In the genomic region with DNA sequence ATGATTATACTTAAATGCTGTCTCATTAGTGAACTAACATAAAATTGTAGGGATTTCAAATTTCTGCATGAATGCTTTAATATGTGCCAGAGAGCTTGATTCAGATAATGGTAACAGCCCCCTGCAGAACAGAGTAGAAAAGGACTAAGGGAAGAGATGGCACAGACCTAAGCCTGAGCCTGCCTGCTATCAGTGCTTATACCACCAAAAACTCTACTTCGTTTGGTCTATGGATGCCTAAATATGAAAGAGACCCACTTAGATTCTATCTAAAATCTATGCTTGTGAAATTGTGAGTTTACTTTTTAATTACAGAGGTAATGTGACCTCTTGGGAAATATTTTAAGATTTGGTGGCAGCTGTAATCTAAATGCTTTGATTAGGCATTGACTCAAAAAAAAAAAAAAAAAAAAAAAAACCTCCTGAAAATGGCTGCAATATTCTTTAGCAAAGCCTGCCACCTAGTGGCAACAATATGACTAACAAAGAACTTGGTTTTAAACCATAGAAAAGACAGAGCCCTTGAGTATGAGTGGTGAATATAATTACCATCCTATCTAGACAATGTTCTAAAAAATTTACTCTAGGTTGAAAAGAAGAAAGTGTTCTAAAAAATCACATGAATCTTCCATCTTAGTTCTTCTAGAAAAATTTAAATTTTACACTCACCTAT, we compare ENCODE assay signal across 9 mouse cellular contexts.
A peak's percentile ranks its signal among the peaks of the same experiment; 100 is the strongest.
DNase-seq lines count a peak whose midpoint lies in the region; ATAC-seq lines count a peak whose summit lies in the region.
"Had no signal": no experiment of that assay in that cellular context is flagged by ENCODE, and none has a peak within 500 bp of the region (broad histone marks: within the 10 kb centered on the region; RNA-seq: fewer than 3 reads in every experiment).

No protein-coding gene starts in this region.

- 74% methylated on average over 1 of the region's 1 CpGs for WGBS in heart, embryonic 10.5 days

- no peaks in the 10 kb centered on the region for H3K9me3 ChIP-seq in heart, embryonic 10.5 days
- H3K9me3 ChIP-seq: neural tube, embryonic 12.5 days had no signal

- no peak overlapping the region for H3K27ac ChIP-seq in heart, embryonic 10.5 days
- H3K27ac ChIP-seq: neural tube, embryonic 12.5 days had no signal

- H3K4me1 ChIP-seq in heart, embryonic 10.5 days: no peaks in the 10 kb centered on the region
- H3K4me1 ChIP-seq: neural tube, embryonic 12.5 days had no signal

- no peaks in the 10 kb centered on the region for H3K27me3 ChIP-seq in heart, embryonic 10.5 days (ENCODE audit: insufficient read depth, poor library complexity, severe bottlenecking)
- H3K27me3 ChIP-seq: neural tube, embryonic 12.5 days had no signal

- H3K36me3 ChIP-seq in heart, embryonic 10.5 days: no peaks in the 10 kb centered on the region
- H3K36me3 ChIP-seq: neural tube, embryonic 12.5 days had no signal

- peak; percentile 74 for ATAC-seq in megakaryocyte progenitor cell, adult 5-6 weeks (replicated peaks; ENCODE audit: poor library complexity)
- ATAC-seq in erythroblast, adult 5-6 weeks (replicated peaks; ENCODE audit: low FRiP score, poor library complexity, severe bottlenecking): no peak

- peak; percentile 10 to 56 for DNase-seq in heart, adult 18-20 months
- no peak for DNase-seq in heart, embryonic 10.5 days (ENCODE audit: low spot score)
- peak; percentile 32 to 63 for DNase-seq in right cerebral cortex, adult 2 months (ENCODE audit: low spot score in 2 of 2)
- DNase-seq in right cerebral cortex, postnatal 36 days (ENCODE audit: low spot score in 2 of 2): no peak
- DNase-seq in cerebellum, adult 18-20 months: peak; percentile 19 to 50
- DNase-seq in induced T-regulatory cell, adult 2 months (ENCODE audit: low read depth): peak; percentile 59

- H3K4me3 ChIP-seq in heart, embryonic 10.5 days: no peak overlapping the region
- H3K4me3 ChIP-seq: neural tube, embryonic 12.5 days had no signal

Comparison
In these comparisons a context has a peak if more than half of its experiments do, and no peak if none do; other contexts are left out.
1. DNase-seq: peak in heart, adult 18-20 months (2 of 2), right cerebral cortex, adult 2 months (2 of 2), cerebellum, adult 18-20 months (2 of 2) and induced T-regulatory cell, adult 2 months (single experiment); none in heart, embryonic 10.5 days (single experiment) and right cerebral cortex, postnatal 36 days (0 of 2).